Comparison of ENCODE assay signal across 8 mouse cellular contexts in genomic region chr10:24395999-24396784, GRCm38 (mm10).
DNase-seq lines count a peak whose midpoint lies in the region; TF ChIP-seq lines count a peak whose summit lies in the region.
"Had no signal": no experiment of that assay in that cellular context is flagged by ENCODE, and none has a peak within 500 bp of the region (broad histone marks: within the 10 kb centered on the region; RNA-seq: fewer than 3 reads in every experiment).

No protein-coding gene starts in this region.

- no peak overlapping the region for H3K27ac ChIP-seq in cortical plate, adult 2 months (ENCODE audit: insufficient read depth, low read length)
- H3K27ac ChIP-seq in gastrocnemius, adult 2 months = peak overlapping the region; percentile 78

- H3K4me2 ChIP-seq in myocyte (ENCODE audit: low read depth) = peak overlapping the region; percentile 71

- H3ac ChIP-seq in myocyte (ENCODE audit: control insufficient read depth, insufficient read length) = no peak overlapping the region

- no peaks in the 10 kb centered on the region for H3K79me2 ChIP-seq in myocyte (ENCODE audit: control insufficient read depth, insufficient read depth)

- no peaks in the 10 kb centered on the region for H3K27me3 ChIP-seq in myocyte (ENCODE audit: control insufficient read depth, insufficient read depth, insufficient read length)

- H3K36me3 ChIP-seq in myocyte (ENCODE audit: control insufficient read depth, insufficient read depth) = no peaks in the 10 kb centered on the region

- peak; percentile 12 to 13 for DNase-seq in left cerebral cortex, adult 8-10 months (ENCODE audit: low spot score in 2 of 2)
- no peak for DNase-seq in left cerebral cortex, postnatal 10 days (ENCODE audit: extremely low spot score in 1 of 2, low spot score in 2 of 2)
- DNase-seq in gastrocnemius, adult 2 months = peak; percentile 85
- no peak for DNase-seq in spleen, adult 12 weeks (ENCODE audit: low spot score)
- no peak for DNase-seq in retina, embryonic 14.5 days (ENCODE audit: low spot score)
- DNase-seq: lung, adult 2 months had no signal

- no peaks in the 10 kb centered on the region for H3K4me1 ChIP-seq in cortical plate, adult 2 months (ENCODE audit: control insufficient read depth, insufficient read depth, low read length)

- no peak for TF ChIP-seq CTCF in cortical plate, adult 2 months (IDR thresholded peaks at IDR 0.05; ENCODE audit: extremely low read depth, insufficient read depth, low read length)
- TF ChIP-seq CTCF in gastrocnemius, adult 2 months (IDR thresholded peaks at IDR 0.05) = no peak

- intact Hi-C loops in left cerebral cortex, postnatal 10 days (cut with DNase I) = no loop called here
- intact Hi-C loops in gastrocnemius, adult 2 months (cut with DNase I) = no loop called here

- no peak for TF ChIP-seq POLR2A in cortical plate, adult 2 months (IDR thresholded peaks at IDR 0.05; ENCODE audit: extremely low read depth, insufficient read depth, low read length)
- TF ChIP-seq POLR2A in myocyte (IDR thresholded peaks at IDR 0.05; ENCODE audit: insufficient read length, low read depth) = no peak

- H3K4me3 ChIP-seq in cortical plate, adult 2 months (ENCODE audit: insufficient read depth, low read length) = peak overlapping the region; percentile 22; the same call in 1 of the 2 replicates
- peak overlapping the region; percentile 15; the same call in 1 of the 2 replicates for H3K4me3 ChIP-seq in gastrocnemius, adult 2 months
- H3K4me3 ChIP-seq in myocyte = no peak overlapping the region

TF ChIP-seq in myocyte, 11 proteins besides CTCF, POLR2A, EP300 and RAD21:
- TF ChIP-seq TCF12 (IDR thresholded peaks at IDR 0.05; ENCODE audit: insufficient read depth, poor library complexity, severe bottlenecking) = no peak
- TF ChIP-seq E2F4 (IDR thresholded peaks at IDR 0.05; ENCODE audit: insufficient read depth) = no peak
- no peak for TF ChIP-seq MAX (IDR thresholded peaks at IDR 0.05; ENCODE audit: low read depth)
- 0 out of 2 replicates have a peak, but pooled peaks have one; percentile 6 for TF ChIP-seq CEBPB (IDR thresholded peaks at IDR 0.05; ENCODE audit: insufficient read depth, poor library complexity, severe bottlenecking)
TF ChIP-seq in myocyte: peak in this region for 1.

Comparison
In these comparisons a context has a peak if more than half of its experiments do, and no peak if none do; other contexts are left out.
1. DNase-seq: peak in left cerebral cortex, adult 8-10 months (2 of 2) and gastrocnemius, adult 2 months (single experiment); none in left cerebral cortex, postnatal 10 days (0 of 2), spleen, adult 12 weeks (single experiment) and retina, embryonic 14.5 days (single experiment).